Mouse (Mus musculus): ENCODE measurements around the gene Cxcr5.

- TF ChIP-seq POLR2A (IDR thresholded peaks at IDR 0.05; ENCODE audit: insufficient read depth, low read depth, low read length) = no peak
- TF ChIP-seq CTCF (IDR thresholded peaks at IDR 0.05; ENCODE audit: insufficient read depth, low read depth, low read length) = no peak
Measured at GRCm38 (mm10) chr9:44587262-44588160, 25.8 kb upstream of the Cxcr5 start.

Data from olfactory bulb, adult 2 months (tissue).